Mouse (Mus musculus): ENCODE measurements around the gene Gipr.
A peak's percentile ranks its signal among the peaks of the same experiment; 100 is the strongest.

Gipr gene

DNA sequence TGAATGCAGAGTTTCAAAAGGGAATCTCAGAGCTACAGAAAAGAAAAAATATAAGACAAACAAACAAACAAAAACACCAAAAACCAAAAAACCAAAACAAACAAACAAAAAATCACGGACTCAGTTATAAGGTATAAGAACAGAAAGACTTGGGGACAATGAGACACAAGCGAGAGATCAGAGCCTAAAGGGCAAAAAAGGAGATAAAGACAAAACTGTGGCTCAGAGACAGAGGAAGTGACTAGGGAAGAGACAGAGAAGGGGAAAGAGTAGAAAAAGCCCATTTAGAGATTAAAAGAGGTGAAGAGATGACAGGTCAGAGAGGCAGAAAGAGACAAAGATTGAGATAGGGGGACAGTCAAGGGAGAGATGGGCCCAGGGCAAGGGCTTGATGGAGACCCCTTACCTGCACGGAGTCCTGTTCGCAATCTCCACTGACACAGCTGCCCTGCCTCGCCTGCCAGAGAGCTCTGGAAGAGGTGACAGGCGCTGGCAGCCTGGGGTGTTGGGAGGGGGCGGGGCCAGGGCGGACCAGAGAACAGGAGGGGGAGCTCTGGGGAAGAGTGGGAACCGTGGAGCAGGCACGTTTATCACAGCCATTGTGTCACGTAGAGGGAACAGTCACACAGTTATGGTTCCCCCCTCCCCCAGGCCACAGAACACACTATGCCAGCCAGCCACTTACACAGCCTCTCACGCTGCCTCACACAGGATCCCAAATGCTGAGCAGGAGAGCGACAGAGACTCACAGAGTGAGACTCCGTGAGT is at the start of gene Gipr:
TSS of gene Gipr (minus strand) at position 472 of the 768 bp plus-strand sequence.
- DNase-seq = no peak

DNA sequence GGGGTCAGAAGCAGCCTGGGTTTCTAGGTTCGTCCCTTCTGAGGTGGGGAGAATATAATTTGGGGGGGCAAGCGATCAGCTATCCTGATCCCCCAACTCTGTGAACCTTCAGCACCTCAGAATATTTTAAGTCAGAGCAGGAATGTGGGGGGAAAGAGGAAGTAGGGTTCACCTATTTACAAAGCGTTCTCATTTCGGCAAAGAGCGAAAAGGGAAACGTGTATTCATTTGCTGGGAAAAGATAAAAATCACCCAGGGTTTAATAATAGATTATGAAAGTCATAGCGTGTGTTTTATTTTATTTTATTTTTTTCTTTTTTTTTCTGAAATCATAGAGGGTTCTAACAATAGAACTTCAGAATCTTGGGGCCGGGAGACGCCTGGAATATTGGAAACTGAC is 49.0 kb upstream of the Gipr start:
- DNase-seq = no peak

DNA sequence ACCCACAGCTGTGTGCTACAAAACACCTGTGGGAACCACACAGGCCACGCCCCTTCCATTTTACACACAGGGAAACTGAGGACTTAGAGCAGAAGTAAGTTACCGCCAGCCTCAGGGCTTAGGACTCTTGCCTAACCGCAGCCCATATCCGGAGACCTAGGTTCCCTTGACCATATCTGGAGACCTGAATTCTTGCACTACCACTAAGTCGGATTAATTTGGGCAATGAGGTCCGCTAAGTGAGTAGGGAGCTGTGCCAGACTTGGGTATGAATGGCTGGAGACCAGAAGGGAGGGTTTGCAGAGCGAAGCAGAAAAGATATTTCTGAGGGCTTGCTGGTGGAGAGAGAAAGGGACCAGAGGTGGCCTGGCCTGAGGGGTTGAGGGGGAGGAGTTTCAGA is 48.4 kb upstream of the Gipr start:
- no peak for DNase-seq

DNA sequence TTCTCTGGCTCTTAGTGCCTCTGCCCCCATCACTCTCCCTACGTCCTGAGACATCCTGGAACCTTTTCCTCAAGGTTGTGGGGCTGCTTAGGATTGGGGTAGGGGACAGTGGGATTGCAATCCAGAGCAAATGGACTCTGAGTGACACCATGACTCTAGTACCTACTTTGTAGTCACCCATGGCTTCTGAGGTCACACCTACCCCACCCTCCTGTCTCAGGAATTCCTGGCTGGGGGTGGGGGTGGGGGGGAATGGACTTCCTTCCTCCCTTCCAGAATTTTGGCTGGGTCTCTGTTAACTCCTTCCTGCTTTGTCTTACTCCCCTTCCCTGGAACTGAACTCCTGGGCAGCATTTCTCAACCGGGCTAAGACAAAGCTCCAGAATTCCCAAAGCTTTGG is 47.5 kb upstream of the Gipr start:
- DNase-seq = no peak

DNA sequence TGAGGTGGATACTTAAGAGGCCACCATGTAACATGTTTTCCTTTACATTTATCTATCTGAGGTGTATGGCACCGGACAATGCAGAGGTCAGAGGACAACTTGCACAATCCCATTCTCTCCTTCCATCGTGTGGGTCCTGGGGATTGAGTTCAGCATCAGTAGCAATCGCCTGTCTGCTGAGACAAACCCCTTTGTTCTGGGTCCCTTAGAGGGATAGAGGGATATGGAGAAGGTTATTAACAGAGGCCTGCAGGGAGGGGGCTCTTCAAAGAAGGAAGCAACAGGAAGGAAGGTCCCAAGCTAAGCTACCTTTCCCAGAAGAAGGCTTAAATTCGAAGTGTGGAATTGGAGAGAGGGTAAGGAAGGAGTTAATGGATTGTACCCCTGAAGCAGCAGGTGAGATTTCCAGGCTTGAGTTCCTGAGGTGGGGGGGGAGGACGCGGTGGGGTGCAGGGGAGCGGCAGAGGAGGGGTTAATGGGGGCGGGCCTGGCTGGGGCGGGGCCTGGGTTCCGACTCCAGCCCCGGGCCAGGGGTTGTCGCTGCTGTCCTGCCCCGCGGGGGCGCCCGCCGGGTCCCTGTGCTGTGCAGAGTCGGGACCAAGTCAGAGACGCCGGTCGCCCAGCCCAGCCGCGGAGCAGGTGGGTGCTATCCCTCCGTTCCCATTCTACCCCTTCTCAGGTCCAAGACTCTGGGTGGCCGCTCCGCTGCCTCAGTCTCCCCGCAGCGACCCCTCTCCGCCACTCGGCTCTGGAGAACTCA is 46.2 kb upstream of the Gipr start, which contains the start of gene Gpr4:
TSS of gene Gpr4 (plus strand) at position 543 of the 760 bp plus-strand sequence.
- DNase-seq = peak in 1 of 2 experiments; percentile 33

DNA sequence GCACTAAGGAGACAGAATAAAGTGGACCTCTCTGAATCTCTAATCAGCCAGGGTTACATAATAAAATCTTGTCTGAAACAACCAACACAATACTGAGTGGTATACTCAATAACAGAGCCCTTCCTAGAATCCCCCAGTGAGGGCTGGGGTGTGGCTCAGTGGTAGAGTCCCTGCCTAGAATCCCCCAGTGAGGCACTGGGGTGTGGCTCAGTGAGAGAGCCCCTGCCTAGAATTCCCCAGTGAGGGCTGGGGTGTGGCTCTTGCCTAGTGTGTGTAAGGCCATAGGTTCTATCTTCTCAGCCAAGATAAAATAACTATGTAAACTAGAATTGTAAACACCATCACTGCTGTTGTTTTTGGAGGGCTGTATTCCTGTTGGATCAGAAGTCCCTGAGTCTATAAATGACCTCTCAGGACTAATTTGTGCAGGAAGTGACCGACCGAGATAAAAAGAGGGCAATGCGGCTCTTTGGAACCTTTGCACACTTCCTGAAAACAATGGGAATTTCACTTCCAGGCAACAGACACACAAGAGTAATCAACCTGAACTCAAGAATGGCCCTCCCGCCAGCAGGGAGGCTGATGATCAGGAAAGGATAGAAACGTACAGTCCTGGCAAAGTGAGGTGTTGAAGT is 45.2 kb upstream of the Gipr start:
- DNase-seq = no peak

DNA sequence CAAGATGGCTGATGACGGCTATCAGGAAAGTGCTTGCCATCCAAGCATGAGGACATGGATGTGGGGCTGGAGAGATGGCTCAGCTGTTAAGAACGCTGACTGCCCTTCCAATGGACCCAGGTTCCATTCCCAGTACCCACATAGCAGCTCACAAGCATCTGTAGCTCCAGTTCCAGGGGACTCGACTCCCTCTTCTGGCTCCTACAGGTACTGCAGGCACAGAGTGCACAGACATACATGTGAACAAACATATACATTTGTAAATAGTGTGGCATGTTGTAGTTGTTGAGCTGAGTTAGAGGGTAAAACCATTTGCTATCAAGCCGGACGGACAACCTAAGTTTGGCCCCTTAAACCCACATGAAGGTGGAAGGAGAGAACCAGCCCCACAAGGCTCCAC is 44.1 kb upstream of the Gipr start:
- no peak for DNase-seq

DNA sequence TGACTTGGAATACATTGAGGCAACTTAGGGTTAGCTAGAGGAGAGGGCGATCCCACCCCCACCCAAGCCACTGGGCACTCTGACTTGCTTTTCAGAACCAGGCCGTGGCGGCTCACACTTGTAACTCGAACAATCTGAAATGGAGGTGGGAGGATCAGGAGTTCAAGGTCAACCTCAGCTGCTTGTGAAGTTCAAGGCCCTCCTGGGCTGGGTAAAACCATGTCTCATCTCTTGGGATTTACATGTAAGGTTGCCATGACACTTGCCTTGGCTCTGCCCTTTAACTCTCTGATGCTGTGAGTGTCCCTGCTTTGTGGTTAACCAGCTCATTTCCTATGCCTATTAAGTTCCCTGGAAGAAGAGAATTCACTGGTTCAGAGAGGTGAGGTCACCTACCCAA is 43.6 kb upstream of the Gipr start:
- DNase-seq = no peak

DNA sequence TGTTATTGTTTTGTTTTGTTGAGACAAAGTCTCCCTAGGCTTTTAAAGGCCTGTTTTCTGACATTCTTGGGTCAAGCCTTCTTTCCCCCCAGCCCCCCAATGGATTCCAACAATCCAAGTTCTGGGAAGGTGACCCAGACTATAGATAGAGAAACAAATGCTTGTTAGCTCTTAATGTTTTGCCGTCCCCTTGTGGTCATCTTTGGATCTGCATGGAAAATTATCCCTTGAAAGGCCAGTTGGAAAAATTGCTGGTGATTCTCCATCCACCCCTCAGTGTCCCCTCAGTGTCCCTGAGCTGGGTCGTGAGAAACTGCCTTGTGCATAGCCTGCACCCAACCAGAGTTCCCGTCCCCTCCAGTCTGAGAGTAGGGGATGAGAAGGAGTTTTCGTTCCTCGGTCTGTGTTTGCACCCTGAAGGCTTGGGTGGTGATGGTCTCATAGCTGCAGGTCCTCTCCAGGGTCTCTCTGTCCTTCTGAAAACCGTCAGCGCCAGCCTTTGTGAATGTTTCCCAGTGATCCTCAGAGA is 43.1 kb upstream of the Gipr start:
- peak; percentile 55 to 80 for DNase-seq

DNA sequence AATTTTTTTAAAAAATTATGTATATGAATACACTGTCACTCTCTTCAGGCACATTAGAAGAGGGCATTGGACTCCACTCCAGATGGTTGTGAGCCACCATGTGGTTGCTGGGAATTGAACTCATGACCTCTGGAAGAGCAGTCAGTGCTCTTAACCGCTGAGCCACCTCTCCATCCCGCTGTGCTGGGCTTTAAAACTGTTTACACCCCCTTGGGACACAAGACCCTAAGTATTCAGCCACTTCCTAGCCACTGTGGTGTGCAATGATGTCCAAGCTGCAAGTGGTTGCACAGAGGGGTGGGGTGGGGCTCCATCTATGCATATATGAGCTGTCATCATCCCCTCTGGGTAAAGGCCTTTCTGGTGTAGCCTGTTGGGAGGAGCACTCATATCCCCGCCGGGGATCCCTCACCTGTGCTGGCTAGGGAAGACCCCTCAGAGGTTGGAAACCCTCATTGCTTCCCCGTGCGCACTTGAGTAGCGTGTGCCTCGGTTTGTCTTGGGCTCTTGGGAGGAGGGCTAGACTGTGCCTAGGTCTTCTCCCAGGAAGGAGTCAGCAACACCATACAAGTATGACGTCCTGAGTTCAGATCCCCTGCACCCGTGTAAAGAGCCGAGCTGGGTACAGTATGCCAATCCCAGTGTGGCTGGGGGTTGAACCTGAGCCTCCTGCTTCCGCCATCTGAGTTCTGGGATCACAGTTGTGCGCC is 42.4 kb upstream of the Gipr start:
- no peak for DNase-seq

DNA sequence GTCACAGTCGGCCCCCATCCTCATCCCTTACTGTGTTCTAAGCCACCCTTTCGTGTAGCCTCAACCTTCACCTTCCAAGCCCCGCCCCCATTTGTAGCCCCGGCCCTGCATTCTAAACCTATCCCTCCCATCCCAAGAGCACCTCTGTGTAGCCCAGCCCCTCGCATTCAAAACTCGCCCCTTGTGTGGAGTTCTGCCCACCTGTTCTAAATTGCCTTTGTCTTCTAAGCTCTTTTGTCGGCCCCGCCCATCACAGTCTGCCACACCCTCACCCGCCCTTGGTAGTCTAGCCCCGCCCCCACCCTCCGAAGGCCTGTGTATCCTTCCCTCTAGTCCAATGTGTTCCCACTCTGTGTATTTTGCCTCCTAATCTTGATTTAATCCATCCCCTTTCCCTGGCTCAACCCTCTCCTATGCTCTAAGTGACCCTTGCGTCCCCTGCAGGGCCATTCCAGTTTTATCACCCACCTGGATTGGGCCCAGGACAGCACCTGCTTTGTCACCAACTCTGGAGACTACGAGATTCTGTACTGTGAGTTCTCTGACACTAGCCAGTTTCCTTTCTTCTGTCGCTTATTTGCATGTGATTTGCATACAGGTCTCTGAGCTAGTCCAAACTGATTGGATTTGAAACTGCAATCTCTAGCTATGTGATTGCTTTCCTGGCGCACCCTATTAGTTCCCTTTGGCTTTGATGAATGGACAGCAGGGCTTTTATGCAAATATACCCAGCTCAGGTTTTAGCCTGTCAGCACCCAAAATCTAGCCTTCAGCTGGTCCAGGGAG is 36.3 kb upstream of the Gipr start:
- DNase-seq = no peak

DNA sequence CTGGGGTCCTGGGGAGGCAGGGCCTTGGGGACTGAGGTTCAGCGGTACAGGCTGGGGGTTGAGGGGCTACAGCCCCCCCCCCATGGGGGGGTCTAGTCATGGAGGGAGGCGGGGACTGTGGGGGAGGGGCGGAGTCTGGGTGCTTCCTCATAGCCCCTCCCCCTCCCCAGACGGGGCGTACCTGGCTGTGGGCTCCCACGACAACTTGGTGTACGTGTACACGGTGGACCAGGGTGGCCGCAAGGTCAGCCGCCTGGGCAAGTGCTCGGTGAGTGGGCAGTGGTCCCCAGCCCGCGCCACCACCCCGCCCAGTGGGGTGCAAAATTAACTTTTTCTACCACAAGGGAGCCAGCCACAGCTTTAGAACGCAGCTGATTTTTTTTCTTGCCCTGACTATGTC is 35.7 kb upstream of the Gipr start:
- peak in 1 of 2 experiments; percentile 31 for DNase-seq

DNA sequence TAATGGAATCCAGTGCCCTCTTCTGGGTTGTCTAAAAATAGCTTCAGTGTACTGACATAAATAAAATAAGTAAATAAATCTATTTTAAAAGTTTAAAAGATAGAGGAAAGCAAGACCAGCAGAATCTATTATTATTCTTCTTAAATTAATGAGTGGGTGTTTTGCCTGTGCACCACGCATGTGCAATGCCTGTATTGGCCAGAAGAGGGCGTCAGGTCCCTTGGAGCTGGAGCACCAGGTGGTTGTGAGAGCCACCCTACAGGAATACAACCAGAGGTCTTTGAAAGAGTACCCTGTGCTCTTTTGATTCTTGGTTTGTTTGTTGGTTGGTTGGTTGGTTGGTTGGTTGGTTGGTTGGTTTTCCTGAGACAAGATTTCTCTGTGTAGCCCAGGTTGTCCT is 32.1 kb upstream of the Gipr start:
- DNase-seq = peak in 1 of 2 experiments; percentile 52

DNA sequence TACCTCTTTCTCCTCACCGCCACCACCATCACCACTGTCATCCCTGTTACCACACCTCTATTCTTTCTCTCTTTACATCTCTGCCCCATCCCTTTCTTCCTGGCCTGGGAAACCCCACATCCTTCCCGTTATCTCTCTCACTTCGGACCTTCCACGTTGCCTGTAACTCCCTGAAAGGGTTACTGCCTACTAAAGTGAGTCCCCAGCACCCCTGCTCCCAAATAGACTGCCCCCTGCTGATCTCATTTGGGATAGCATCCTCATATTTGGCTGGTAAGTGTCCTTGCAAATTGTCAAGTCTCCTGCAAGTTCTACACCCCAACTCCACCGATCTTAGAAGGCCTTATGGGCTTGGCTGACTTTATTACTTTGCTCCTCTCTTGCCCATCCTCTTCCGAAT is 30.7 kb upstream of the Gipr start:
- peak in 1 of 2 experiments; percentile 63 for DNase-seq

DNA sequence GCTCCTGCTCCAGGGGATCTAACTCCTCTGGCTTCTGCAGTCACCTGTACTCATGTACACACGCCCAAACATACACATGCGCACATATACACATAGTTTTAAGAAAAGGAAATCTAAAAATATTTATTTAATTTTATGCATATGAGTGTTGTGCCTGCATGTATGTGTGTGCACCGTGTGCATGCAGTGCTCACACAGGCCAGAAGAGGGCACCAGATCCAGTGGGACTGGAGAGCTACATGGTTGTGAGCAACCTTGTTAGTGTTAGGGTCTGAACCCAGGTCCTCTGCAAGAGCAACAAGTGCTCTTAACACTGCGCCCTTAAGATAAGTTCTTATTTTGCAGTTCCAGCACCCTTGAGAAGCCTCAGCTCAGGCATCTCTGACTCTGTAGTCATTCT is 28.7 kb upstream of the Gipr start:
- DNase-seq = no peak

DNA sequence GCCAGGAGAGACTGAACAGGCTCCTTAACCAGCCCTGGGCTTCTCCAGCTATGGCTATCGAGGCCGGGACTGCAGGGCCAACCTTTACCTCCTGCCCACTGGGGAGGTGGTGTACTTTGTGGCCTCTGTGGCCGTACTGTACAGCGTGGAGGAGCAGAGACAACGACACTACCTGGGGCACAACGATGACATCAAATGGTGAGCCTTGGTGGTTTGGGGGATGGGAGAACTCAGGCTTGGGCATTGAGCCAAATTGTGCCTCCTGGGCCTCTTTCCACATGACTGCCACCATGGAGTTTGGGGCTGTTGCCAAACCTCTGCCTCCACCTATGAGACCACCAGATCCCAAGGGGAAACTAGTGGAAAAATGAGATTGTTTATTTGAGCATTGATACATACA is 18.8 kb upstream of the Gipr start:
- DNase-seq = no peak

DNA sequence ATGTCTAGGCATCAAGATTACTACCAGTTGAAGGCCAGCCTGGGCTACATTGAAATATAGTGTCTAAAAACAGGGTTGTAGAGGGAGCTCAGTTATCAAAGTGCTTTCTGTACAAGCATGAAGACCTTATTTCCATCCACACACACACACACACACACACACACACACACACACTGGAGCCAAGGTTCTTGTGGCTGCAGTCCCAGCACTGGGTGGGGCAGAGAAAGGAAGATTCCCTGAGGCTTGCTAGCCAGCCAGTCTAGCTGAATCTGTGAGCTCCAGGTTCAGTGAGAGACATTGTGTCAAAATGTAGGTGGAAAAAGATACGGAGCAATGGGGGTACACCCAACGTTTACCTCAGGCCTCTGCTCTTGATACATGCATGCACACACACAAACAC is 18.3 kb upstream of the Gipr start:
- no peak for DNase-seq

DNA sequence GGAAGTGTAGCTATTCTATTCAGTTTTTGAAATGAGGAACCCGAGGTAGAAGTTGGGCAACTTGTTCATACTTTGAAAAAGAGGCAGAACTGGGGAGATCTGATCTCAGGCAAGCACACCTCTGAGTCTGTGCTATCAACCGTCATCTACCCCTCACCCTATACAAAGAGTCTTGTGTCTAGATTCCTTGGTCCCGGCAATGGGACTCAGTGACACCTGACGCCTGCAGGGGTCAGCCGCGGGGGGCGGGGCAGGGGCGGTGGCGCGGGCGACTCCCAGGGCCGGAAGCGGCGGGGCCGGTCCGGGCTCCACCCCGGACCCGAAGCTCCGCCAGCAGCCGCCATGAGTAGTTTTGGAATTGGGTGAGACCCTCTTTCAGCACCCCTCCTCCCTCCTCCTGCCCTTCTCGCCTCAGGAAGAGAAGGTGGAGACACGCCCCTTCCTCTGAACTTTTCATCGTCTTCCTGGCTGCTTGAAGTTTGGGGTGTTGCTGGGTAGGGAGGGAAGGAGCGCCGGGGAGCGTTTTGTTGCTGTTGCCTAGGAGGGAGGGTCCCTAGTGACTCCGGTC is 15.0 kb upstream of the Gipr start:
- DNase-seq = no peak

DNA sequence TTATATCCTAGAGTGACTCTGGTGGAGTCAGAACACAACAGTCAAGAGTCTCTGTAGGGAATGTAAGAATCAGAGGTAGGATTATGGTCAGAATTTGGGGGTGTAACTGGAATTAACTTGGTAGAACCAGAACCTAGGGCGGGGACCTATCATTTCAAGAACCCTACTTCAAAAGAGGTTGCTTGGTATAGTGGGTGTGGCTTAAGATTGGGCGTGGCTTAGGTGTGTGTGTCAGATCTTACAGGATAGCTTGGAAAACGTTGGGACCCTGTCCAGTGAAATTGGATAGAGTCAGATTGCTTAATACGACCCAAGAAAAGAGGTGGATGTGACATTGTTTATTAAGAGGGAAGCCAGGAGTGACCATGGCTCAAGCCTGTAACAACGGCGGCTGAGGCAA is 14.0 kb upstream of the Gipr start:
- DNase-seq = no peak

DNA sequence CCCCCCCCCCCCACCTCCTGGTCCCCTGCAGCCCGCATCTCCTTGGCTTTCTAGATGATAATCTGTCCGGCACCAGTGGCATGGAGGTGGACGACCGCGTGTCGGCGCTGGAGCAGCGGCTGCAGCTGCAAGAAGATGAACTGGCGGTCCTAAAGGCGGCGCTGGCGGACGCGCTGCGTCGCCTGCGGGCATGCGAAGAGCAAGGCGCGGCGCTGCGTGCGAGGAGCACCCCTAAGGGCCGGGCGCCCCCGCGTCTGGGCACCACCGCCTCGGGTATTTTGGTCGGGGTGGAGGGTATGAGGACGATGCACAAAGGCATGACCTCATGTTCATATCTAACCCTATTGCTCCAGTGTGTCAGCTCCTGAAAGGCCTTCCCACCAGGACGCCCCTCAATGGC is 13.2 kb upstream of the Gipr start:
- peak; percentile 41 to 71 for DNase-seq

DNA sequence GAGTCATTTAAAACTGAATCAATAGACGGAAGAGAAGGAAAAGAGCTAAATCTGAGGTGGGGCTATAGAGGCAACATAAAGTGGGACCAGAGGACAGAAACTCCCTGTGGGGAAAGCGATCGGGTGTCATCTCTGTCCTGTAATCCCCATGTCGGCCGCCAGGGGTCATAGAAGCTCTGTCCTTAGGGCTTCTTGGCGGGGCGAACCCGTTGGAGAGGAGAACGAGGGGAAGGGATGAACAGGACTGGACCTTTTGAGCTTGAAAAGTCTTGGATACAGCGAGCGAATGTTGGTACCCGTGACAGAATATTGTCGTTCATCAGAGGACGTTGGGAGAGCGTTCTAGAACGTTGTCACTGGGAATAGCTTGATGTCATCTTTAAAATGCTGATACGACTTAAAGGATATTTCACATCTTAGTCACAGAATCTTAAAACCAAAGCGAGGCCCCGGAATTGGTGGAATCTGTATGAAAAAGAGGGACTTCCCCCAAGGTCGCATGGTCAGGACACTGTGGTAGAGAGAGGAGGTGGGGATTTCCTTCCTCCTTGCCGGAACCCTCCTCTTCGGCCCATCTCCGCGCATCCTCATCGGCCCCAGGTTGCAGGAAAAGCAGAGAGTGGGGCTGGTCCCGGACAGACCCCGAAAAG is 12.6 kb upstream of the Gipr start:
- DNase-seq = peak; percentile 86 to 92
